Mouse (Mus musculus) heart, adult 9 months (tissue): ENCODE data around the gene Sun1.

Experiments used
- DNase-seq, 2 experiments: peaks; one replicate each; pipeline ENCODE4 v3.0.0; 2022; ENCODE audit warnings: low spot score in 2 of 2

Gene Sun1

DNA sequence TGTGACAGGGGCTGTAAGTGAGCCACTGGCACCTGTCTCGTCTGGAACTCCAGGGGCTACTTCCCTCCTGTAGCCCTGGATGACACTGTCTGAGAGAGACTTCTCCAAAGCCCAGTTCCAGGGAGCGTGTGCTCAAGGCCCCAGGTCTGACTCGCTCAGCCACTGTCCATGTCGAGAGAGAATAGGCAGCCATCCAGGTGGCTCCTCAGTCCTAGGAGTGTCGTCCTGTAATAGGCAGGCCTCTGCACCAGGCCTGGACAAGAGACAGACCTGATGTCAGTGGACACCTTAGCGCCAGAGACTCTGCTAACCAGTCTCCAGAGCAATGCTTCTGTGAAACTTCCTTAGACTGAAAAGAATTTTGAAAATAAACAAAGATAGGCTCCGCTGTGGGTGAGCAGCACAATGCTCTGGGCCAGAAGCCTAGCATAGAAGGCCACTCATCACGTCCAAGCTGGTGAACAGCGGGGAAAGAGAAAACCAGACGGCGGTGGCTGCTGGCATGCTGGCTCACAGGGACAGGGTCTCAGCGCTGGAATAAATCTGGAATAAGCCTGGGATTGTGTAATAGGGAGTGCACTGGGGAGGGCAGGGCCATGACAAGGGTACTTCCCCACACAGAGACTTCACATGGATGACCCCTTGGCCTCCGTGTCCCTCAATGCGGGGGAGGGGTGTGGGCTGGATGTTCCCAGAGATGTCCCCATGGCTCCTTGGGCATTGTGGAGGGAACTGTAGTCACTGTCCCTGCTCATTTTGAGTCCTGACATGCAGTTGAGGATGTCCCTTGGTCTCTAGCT, 85.9 kb downstream of the Sun1 start:
- no peak for DNase-seq

DNA sequence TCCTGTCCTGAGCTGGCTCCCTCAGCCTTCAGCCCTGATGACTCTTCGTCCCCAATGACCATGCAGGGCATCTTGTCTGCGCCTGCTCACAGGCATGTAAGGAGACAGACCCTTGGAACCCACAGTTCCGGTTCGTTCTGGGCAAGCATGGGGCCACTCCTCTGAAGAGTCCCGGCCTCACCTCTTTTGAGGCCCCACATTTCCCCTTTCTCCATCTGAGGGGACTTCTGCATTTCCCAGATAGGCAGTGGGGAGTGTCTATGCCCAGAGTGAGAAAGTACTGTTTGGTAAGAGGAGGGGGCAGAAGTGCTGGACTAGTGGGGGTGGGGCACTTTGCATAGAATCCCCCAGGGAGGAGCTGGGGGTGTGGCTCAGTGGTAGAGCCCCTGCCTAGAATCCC, 86.7 kb downstream of the Sun1 start:
- DNase-seq: peak in 1 of 2 experiments; percentile 32

DNA sequence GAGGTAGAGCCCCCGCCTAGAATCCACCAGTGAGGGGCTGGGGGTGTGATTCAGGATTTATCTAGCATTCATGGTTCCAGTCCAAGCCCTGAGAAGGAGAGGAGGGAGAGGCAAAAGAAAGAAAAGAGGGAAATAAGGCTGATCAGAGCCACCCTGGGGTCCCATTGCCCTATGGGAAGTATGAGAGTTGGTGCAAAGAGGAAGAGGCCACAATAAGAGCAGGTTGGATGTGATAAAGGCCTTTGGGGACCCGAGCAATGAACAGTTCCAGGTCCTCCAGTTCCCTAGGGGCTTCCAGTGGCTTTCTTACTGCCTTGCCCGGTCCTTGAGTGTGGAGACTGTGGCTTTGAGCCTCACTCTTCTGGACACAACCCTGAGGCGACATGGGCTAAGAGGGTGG, 87.3 kb downstream of the Sun1 start:
- DNase-seq: no peak

DNA sequence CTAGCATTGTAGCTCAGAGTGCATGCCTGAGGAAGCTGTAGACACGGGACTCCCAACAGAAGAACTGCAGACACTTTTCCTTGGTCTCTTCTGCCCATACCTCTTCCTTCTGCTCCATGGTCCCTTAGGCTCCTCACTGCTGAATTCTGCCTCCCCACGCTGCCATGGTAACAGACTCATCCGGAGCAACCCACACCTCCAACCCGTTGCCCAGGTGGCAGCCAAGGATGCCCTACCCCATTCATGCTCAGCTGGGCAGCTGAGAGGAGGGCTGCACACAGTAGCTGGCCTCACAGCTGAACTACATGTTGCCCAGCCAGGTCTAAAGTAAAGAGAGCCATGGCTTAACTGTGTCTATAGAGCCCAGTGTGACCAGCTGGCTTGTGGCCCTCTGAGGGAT, 88.2 kb downstream of the Sun1 start:
- DNase-seq: no peak

DNA sequence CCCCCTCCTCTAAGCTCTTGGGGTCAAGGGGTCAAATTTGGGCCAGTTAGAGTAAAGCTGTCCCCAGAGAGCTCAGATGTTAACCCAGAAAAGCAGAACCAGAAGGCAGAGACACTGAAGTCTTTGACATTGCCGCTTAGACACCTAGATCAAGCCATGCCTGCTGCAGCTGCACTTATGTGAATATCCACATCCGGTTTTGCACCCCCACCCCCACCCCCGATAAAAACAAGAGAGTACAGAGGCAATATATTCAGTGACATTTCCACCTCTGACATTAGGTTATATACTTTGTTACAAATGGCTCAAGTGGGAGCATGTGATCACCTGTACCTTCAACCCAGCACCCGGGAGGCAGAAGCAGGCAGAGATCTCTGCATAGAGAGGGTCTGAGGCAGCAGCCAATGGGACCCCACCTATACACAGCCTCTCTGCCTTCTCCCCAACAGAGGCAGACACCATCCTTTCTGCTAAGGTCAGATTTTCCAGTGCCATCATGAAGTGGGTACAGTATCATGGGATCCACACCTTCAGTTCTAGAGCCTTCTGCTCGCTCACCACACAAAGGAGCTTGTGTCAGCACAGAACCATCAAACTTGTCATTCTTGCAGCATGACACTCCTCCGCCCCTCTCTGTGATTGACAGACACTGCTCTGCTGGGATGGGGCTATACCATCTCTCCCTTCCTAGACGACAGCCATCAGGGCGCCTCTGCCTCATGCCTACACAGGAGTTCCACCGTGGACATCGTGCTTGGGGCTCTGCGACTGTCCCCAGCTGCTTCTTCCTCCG, 90.2 kb downstream of the Sun1 start:
- no peak for DNase-seq

DNA sequence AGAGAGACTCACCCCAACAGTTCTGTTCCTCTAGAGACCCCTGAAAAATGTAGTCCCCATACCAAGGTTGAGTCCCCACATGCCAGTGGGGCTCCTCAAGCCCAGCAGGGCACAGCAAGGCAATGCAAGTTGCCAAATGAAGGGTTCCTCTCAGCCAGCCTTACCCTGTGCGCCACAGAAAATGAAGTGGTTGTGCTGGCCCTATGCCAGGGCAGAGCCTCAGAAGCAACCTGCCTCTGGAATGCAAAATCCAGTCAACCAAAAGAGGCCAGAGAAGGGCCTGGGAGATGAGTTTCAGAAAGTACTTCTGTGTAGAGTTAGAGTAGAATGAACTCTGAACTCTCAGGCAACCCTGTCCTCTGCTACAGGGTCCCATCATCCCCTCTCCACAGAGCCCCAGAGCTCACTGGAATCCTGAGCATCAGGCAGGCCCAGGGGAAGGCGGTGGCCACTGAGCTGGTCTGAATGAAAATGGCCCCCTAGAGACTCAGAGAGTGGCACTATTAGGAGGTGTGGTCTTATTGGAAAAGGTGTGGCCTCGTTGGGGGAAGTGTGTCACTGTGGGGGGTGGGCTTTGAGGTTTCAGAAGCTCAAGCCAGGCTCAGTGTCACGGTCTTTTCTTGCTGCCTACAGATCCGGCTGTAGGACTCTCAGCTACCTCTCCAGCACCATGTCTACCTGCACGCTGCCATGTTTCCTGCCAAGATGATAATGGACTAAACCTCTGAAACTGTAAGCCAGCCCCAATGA, 91.5 kb downstream of the Sun1 start:
- DNase-seq: no peak

DNA sequence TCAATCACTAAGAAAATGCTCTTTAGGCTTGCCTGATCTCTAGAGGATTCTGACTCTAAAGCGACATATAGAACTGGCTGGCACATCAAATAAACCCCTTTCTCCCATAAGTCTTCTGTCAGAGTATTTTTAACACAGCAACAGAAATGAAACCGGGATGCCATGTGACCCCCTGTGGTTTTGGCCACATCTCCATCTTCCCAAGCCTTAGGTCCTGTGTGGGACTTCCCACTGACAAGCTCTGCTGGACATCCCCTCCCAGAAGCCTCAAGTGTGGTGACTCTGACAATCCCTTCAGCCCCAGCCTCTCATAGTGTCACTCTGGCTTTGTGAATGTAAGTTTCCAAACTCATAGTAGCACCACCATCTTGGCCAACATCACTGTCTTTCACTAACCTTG, 93.7 kb downstream of the Sun1 start:
- DNase-seq: no peak

DNA sequence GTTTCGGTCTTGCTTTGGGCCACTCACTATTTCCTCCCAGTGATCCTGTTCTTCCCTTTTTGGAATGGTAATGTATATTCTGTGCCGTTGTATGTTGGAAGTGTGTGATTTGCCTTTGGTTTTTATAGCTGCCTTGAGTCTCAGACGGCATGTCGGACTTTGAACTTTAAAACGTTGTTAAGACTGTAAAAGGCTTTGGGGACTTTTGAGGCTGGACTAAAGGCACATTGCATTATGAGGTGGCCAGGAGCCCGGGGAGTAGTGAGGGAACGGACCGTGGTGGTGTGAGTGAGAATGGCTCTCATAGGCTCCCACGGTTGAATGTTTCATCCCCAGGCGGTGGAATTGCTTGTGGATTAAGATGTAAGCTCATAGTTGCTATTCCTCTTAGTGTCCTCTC, 96.7 kb downstream of the Sun1 start:
- DNase-seq: no peak

DNA sequence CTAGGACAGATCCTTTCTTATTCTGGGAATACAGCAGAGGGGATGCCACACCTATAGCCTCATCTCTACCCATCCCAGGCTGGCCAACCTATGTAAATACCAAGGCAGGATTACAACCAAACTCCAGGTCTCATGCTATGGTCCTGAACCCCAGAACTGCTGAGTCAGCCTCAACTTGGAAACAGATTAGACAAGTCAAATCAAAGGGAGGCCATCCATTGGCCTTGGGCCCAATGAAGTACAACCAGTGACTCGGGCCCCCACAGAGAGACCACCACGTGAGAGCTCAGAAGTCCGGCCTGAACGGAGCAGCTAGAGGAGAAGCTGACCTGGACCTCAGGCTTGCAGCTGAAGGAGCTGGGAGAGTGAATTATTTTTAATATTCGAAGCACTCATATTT, 97.3 kb downstream of the Sun1 start:
- no peak for DNase-seq
